Mouse (Mus musculus): Measurements from ENCODE around the gene Ankrd13d. TPM values are rescaled to one million over a fixed set of nuclear protein-coding genes. Genes with fewer than 3 reads are reported as not detected.

The Ankrd13d gene
- total RNA-seq, 2 experiments from 2014 or later, result 67.2 to 71.2 TPM

DNA sequence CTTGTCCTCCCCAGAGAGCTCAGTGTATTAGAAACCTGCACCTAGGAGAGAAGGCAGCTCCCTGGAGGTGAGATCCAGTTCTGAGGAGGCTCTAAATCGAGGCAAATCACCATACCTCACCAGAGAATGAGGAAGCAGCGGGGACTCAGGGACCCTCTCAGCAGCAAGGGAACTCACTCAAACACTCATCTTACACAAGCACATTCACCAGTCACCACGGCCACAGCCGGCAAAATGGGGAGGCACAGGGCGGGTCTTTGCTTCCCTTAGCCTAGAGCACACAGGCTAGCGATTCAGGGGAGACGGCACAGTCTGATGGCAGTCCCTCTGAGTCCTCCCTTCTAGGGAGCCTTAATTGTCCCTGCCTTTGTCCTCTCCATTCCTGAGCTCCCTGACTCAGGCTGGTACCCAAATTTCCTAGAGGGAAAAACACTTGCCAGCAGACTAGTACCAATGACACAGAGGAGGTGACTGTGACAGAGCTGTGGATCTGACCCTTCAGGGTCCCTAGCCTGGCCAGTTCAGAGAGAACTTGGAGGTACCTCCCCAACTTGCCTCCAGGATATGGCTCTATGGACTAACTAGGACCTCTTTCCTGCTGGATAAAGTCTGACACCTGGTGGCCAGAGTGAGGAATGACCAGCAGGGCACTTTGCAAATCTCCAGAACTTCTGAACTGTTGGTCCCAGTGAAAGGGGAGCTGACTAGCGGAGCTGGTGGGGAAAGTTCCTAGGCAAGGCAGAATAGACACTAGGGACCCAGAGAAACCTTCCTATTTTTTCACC, 54.9 kb downstream of the Ankrd13d start:
- DNase-seq (ENCODE audit: low spot score in 2 of 2), result peak; percentile 75

GRCm38 (mm10) chr19:4227446-4227845, 55.5 kb downstream of the Ankrd13d start:
- DNase-seq (ENCODE audit: low spot score in 2 of 2), result no peak

DNA sequence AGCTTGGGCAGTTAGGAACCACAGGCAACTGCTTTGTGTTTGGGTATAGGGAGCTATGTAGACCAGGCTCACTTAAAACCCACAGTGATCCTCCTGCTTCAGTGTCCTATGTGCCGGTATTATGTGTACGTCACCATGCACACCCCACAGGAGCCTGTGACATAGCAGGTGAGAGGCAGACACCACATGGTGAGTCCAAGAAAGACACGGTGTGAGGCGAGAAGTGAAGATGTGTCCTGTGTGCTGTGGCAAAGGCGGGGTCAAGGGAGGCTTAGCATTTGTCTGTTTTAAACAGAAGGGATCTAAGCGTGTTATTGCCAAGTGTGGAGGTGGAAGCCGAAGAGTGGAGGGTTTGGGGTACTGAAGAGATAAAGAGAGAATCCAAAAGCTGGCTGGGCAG, 56.2 kb downstream of the Ankrd13d start:
- no peak for DNase-seq (ENCODE audit: low spot score in 2 of 2)

DNA sequence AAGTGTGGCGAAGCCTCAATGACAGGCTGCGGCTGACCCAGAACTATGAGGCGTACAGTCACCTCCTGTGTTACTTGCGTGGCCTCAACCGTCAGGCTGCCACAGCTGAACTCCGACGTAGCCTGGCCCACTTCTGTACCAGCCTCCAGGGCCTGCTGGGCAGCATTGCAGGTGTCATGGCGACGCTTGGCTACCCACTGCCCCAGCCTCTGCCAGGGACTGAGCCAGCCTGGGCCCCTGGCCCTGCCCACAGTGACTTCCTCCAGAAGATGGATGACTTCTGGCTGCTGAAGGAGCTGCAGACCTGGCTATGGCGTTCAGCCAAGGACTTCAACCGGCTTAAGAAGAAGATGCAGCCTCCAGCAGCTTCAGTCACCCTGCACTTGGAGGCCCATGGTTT, 60.8 kb downstream of the Ankrd13d start:
- DNase-seq (ENCODE audit: low spot score in 2 of 2), result no peak

GRCm38 (mm10) chr19:4220957-4221743, 61.8 kb downstream of the Ankrd13d start:
- no peak for DNase-seq (ENCODE audit: low spot score in 2 of 2)

DNA sequence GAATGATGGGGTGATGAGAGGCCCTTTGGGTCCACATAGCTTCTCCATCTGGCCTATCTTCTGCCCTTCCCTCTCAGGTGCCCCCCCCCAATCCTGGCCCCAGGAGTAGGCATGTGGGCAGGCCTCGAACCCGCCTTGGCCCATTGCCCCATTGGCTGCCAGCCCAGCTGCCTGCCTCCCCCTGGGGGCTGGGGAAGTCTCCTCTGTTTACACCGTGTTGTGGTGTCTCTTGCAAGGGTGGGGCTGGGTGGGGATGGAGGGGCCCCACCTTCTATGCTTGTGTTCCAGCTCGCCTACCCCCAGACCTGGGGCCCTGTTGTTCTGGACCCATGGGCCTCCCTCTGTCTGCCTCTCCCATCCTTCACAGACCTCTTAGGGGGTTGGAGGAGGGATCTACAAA, 62.5 kb downstream of the Ankrd13d start:
- DNase-seq (ENCODE audit: low spot score in 2 of 2), result no peak

Small RNA genes lying within 50 kb of the gene (microRNA-seq; reads per million reads assigned to microRNA genes)
- gene Mir6985, result 4.7 to 6.2 reads per million in 2 experiments

Other genes starting within 250 kb of the Ankrd13d start
- gene Gstp1, start 245.2 kb downstream of the Ankrd13d start, total RNA-seq (2021), result 100 to 1,000 TPM; 353 to 399 TPM
- gene Gstp2, start 237.1 kb downstream of the Ankrd13d start, total RNA-seq (2021), result 10 to 100 TPM; 40.5 to 55.2 TPM
- gene Gstp3, start 223.6 kb downstream of the Ankrd13d start, total RNA-seq (2021), result not detected
- gene Cabp2, start 201.6 kb downstream of the Ankrd13d start, total RNA-seq (2021), result not detected
- 10 to 100 TPM; 33.6 to 37.3 TPM for gene Cdk2ap2, start 186.0 kb downstream of the Ankrd13d start, total RNA-seq (2021)
- 100 to 1,000 TPM; 210 to 214 TPM for gene Pitpnm1, start 183.1 kb downstream of the Ankrd13d start, total RNA-seq (2021)
- gene Aip, start 157.3 kb downstream of the Ankrd13d start, total RNA-seq (2021), result 100 to 1,000 TPM; 121 to 126 TPM
- gene Gpr152, start 143.3 kb downstream of the Ankrd13d start, total RNA-seq (2021), result under 1 TPM; 0.12 TPM
- gene Cabp4, start 139.1 kb downstream of the Ankrd13d start, total RNA-seq (2021), result under 1 TPM; 0.26 to 0.63 TPM
- 10 to 100 TPM; 77.9 to 81.3 TPM for gene Coro1b, start 134.5 kb downstream of the Ankrd13d start, total RNA-seq (2021)
- gene Ptprcap, start 129.5 kb downstream of the Ankrd13d start, total RNA-seq (2021), result 1 to 10 TPM; 1.3 to 2.3 TPM
- gene Rps6kb2, start 119.8 kb downstream of the Ankrd13d start, total RNA-seq (2021), result 10 to 100 TPM; 32.5 to 34.5 TPM
- 1 to 10 TPM; 5.1 to 9.2 TPM for gene Carns1, start 107.7 kb downstream of the Ankrd13d start, total RNA-seq (2021)
- gene Tbc1d10c, start 91.9 kb downstream of the Ankrd13d start, total RNA-seq (2021), result 1 to 10 TPM; 1.0 to 1.1 TPM
- 100 to 1,000 TPM; 303 to 333 TPM for gene Ppp1ca, start 91.1 kb downstream of the Ankrd13d start, total RNA-seq (2021)
- 10 to 100 TPM in 1 of 2 experiments, 1 to 10 TPM in 1; 7.2 to 10.1 TPM for gene Rad9a, start 81.5 kb downstream of the Ankrd13d start, total RNA-seq (2021)
- gene Clcf1, start 68.9 kb downstream of the Ankrd13d start, total RNA-seq (2021), result 1 to 10 TPM; 1.5 to 1.9 TPM
- not detected for gene AC109138.7, start 68.8 kb downstream of the Ankrd13d start, total RNA-seq (2021)
- 10 to 100 TPM; 13.4 to 18.2 TPM for gene Pold4, start 51.2 kb downstream of the Ankrd13d start, total RNA-seq (2021)
- 10 to 100 TPM; 49.2 to 52.4 TPM for gene Ssh3, start 14.0 kb downstream of the Ankrd13d start, total RNA-seq (2021)
- gene Grk2, start 23.1 kb upstream of the Ankrd13d start, total RNA-seq (2021), result 100 to 1,000 TPM; 224 to 230 TPM
- gene Kdm2a, start 115.1 kb upstream of the Ankrd13d start, total RNA-seq (2021), result 10 to 100 TPM; 74.0 to 77.0 TPM
- 1 to 10 TPM in 1 of 2 experiments, under 1 TPM in 1; 0.59 to 1.3 TPM for gene Rhod, start 156.3 kb upstream of the Ankrd13d start, total RNA-seq (2021)
- gene Syt12, start 194.3 kb upstream of the Ankrd13d start, total RNA-seq (2021), result 10 to 100 TPM; 38.2 to 55.8 TPM
- not detected for gene 2010003K11Rik, start 215.4 kb upstream of the Ankrd13d start, total RNA-seq (2021)
- 10 to 100 TPM; 68.0 to 79.3 TPM for gene Pcx, start 227.3 kb upstream of the Ankrd13d start, total RNA-seq (2021)

All from left cerebral cortex, adult 18-20 months (tissue).